Mouse (Mus musculus) liver, embryonic 13.5 days (tissue): ENCODE measurements around the gene Adam23. TPM values are rescaled to one million over a fixed set of nuclear protein-coding genes. Genes with fewer than 3 reads are reported as not detected.

Source experiments
- ATAC-seq: fragments of 200-750 bp; cut with Nextera tagmentation; 2 replicates; pipeline ENCODE4 v1.8.0; 2017; ENCODE audit warnings: low read depth, mild to moderate bottlenecking, moderate number of reproducible peaks, moderate library complexity
- DNase-seq: peaks from one replicate; pipeline ENCODE4 v3.0.0; 2022
- H3K27ac ChIP-seq: fragments of 300-500 bp; sonication (generic); 2 replicates; pipeline ENCODE4 v1.5.1; 2015; ENCODE audit warnings: moderate library complexity, mild to moderate bottlenecking, inconsistent platforms
- H3K27me3 ChIP-seq: fragments of 300-500 bp; sonication (generic); 2 replicates; pipeline ENCODE4 v1.6.1; 2015; ENCODE audit warnings: mild to moderate bottlenecking, inconsistent platforms
- H3K36me3 ChIP-seq: fragments of 300-500 bp; sonication (generic); 2 replicates; pipeline ENCODE4 v1.6.1; 2015; ENCODE audit warnings: mild to moderate bottlenecking, inconsistent platforms
- H3K4me1 ChIP-seq: fragments of 300-500 bp; sonication (generic); replicated peaks from 2 replicates; pipeline ENCODE4 v1.6.1; 2015; ENCODE audit warnings: inconsistent platforms
- H3K4me2 ChIP-seq: fragments of 300-500 bp; sonication (generic); 2 replicates; pipeline ENCODE4 v1.6.1; 2015; ENCODE audit warnings: inconsistent platforms, mild to moderate bottlenecking, moderate library complexity
- H3K4me3 ChIP-seq: fragments of 300-500 bp; sonication (generic); replicated peaks from 2 replicates; pipeline ENCODE4 v1.5.1; 2015; ENCODE audit warnings: mild to moderate bottlenecking, inconsistent platforms
- H3K9ac ChIP-seq: fragments of 300-500 bp; sonication (generic); 2 replicates; pipeline ENCODE4 v1.6.1; 2015; ENCODE audit warnings: mild to moderate bottlenecking, inconsistent platforms
- H3K9me3 ChIP-seq: fragments of 300-500 bp; sonication (generic); replicated peaks from 2 replicates; pipeline ENCODE4 v1.6.1; 2016; ENCODE audit warnings: inconsistent platforms
- WGBS: fragments of 180-500 bp; shearing (Covaris S2); methylation state at CpG from one replicate; pipeline ENCODE4 v1.1.7; 2015; ENCODE audit not compliant: insufficient replicate concordance; 5-methylcytosine and 5-hydroxymethylcytosine counted together
- polyA plus RNA-seq: library from polyadenylated mRNA; unstranded; fragments of >200 nt; fragmentation: Nextera tagmentation; extraction: Ambion mirVana; gene quantifications from 2 replicates; pipeline ENCODE4 v1.2.1, GENCODE M21; 2015

The Adam23 gene
- polyA plus RNA-seq, 1 experiment from 2014 or later: 0.12 TPM

DNA sequence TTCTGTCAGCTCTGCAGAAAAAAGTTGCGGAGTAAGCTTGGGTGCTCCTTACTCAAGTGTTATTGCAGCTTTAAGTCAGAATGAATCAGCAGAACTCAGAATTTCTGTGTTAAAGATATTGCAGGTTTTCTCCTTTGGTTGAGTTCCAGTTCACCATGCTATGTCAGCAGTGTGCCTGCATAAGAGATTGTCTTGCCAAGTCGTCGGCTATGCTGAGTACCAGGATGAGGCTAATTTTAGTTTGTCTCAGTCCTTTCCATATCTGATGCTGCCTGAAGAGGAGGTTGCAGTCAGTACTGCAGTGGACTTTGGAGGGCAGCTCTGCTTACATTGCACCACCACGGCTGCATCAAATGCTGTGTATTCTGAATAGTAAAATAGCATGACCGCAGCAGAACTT lies 33.3 kb downstream of the Adam23 start:
- WGBS: 67% methylated on average over 5 of the region's 5 CpGs
- ATAC-seq (no peak), DNase-seq (no peak)
- no peaks in the 10 kb centered on the region for H3K9me3 ChIP-seq
- H3K9ac ChIP-seq: no peak overlapping the region
- H3K4me2 ChIP-seq: no peak overlapping the region
- H3K27me3 ChIP-seq: no peaks in the 10 kb centered on the region
- no peaks in the 10 kb centered on the region for H3K4me1 ChIP-seq
- H3K4me3 ChIP-seq: no peak overlapping the region
- no peaks in the 10 kb centered on the region for H3K36me3 ChIP-seq
- no peak overlapping the region for H3K27ac ChIP-seq

DNA sequence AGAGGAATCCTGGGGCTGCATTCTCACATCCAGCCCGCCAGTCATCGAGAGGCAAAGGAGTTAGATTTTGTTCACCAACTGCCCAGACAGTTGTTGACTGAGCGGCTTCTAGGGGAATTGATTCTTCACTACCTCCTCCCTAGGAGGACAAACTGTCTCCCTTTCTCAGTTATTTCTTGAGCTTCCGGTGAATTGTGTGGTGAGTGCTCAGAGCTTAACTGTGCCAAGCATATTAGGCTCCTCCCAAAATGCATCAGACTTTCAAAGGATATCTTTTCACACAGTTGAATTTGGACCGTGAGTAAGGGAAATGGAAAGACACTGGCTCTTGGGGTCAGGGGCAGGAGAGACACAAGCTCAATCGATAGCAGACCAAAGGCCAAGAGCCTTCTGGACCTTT lies 39.0 kb downstream of the Adam23 start:
- WGBS: 63% methylated on average over 6 of the region's 6 CpGs

DNA sequence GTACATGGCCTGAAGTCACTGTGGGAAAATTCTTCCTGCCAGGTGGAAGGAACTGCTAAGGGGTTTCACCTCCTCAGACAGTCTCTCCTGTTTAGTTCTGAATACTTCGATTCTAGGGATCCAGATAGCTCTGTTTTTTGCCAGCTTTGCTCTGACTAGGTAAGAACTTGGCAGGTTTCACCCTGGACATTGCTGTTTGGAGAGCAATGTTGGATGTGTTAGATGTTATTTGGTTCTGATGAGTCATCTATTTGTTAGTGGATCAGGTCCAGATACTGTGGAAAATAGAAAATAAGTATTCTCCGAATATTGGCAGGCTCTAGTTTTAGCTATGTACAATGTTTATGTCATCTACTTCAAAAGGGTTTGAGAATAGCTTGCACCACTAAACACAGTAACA lies 41.0 kb downstream of the Adam23 start:
- no peak for DNase-seq

More for the DNA sequence above, 39.0 kb downstream of the Adam23 start:
- Histone ChIP-seq H3K36me3 (no peaks in the 10 kb centered on the region), H3K4me2 (no peak overlapping the region), H3K4me3 (no peak overlapping the region), H3K9ac (no peak overlapping the region), H3K9me3 (no peaks in the 10 kb centered on the region), H3K27me3 (no peaks in the 10 kb centered on the region), H3K4me1 (no peaks in the 10 kb centered on the region), H3K27ac (no peak overlapping the region)
- ATAC-seq: no peak
- no peak for DNase-seq

DNA sequence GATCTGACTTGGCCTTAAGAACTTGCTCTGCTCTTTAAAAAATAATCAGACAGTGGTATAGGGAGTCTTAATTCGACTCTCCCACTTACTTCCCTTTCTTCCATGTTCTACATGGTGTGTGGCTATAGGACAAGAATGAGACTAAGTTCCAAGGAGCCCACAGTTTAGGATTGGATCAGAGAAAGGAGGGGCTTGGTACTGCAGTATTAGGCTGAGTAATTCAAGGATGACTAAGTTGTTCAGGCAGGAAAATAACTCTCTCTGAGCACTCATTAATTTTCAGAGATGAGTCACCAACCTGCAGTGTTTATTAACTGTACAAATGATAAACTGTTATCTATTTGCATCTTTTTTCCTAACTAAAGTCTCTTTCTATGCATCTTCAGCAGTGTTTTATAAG lies 45.3 kb downstream of the Adam23 start:
- no peaks in the 10 kb centered on the region for H3K4me1 ChIP-seq
- DNase-seq (no peak), ATAC-seq (no peak)
- H3K27ac ChIP-seq: no peak overlapping the region
- no peak overlapping the region for H3K9ac ChIP-seq
- no peaks in the 10 kb centered on the region for H3K9me3 ChIP-seq
- no peaks in the 10 kb centered on the region for H3K27me3 ChIP-seq
- H3K4me3 ChIP-seq: no peak overlapping the region
- no peaks in the 10 kb centered on the region for H3K36me3 ChIP-seq
- WGBS: 17% methylated on average over 1 of the region's 1 CpGs
- H3K4me2 ChIP-seq: no peak overlapping the region

More for the DNA sequence above, 41.0 kb downstream of the Adam23 start:
- Histone ChIP-seq H3K4me3 (no peak overlapping the region), H3K4me1 (no peaks in the 10 kb centered on the region), H3K4me2 (no peak overlapping the region), H3K36me3 (no peaks in the 10 kb centered on the region), H3K9me3 (no peaks in the 10 kb centered on the region), H3K27ac (no peak overlapping the region), H3K9ac (no peak overlapping the region), H3K27me3 (no peaks in the 10 kb centered on the region)
- 43% methylated on average over 2 of the region's 2 CpGs for WGBS
- no peak for ATAC-seq

DNA sequence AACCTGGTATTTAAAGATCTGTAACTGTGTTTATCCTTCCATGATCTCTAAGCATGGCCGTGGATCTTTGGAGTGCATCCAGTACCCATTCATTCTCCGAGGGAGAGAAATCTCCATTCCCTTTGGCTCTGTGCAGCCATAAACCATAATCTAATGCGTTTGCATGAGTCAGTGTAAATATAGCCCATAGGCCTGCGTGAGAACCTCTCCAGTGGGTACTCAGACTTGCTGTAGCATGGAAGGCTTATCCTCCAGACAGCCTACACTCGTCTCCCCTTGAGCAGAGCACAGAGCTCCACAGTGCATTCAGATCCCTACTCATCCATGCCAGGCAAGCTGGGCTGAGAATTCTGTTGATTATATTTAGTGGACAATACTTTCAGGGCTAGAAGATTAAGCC lies 47.6 kb downstream of the Adam23 start:
- 52% methylated on average over 5 of the region's 5 CpGs for WGBS
- no peak overlapping the region for H3K4me3 ChIP-seq

DNA sequence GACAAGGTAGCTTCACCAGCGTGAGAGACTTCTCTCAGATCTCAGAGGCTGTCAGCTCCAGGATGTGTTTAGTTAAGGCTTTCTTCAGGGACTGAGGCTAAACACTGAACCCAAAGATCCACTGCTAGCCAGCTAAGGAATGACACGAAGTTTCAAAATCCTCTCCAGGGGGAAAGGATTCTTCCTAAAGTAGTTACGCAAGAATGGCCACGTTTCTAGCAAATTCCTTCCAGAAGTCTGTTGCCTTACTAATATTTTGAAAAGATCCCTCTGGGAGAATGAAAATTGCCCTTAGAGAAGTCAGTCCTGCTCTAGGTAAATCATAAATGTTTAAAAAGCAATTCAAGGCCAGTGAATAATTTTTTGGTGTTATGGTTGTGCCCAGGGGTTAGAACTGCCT lies 61.7 kb downstream of the Adam23 start:
- WGBS: 60% methylated on average over 4 of the region's 4 CpGs

More for the DNA sequence above, 47.6 kb downstream of the Adam23 start:
- no peaks in the 10 kb centered on the region for H3K27me3 ChIP-seq
- no peaks in the 10 kb centered on the region for H3K4me1 ChIP-seq
- no peak overlapping the region for H3K9ac ChIP-seq
- ATAC-seq: no peak
- no peak overlapping the region for H3K27ac ChIP-seq
- H3K4me2 ChIP-seq: no peak overlapping the region
- H3K36me3 ChIP-seq: no peaks in the 10 kb centered on the region
- no peaks in the 10 kb centered on the region for H3K9me3 ChIP-seq
- no peak for DNase-seq

DNA sequence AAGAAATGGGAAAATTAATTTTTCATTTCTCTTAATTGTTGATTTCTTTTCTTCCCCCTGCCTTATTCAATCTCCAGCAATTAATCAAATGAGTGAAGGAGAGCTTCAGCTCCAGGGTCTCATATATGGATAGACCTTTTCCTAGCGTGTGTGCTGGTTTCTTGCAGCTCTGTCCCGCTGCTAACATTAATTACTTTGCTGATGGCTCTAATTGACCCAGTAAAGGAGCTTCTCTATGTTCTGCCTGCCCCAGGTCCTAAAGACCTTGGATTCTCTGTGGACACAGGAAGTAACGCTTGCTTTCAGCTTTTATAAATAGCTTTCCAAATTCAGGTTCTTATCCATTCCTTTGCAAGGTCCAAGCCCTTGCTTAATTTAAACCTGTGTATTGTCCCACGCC lies 63.1 kb downstream of the Adam23 start:
- 41% methylated on average over 4 of the region's 4 CpGs for WGBS
- ATAC-seq: no peak
- H3K27ac ChIP-seq: no peak overlapping the region
- no peak overlapping the region for H3K4me2 ChIP-seq
- H3K36me3 ChIP-seq: no peaks in the 10 kb centered on the region
- H3K9ac ChIP-seq: no peak overlapping the region
- no peak overlapping the region for H3K4me3 ChIP-seq
- DNase-seq: no peak
- no peaks in the 10 kb centered on the region for H3K4me1 ChIP-seq
- H3K9me3 ChIP-seq: no peaks in the 10 kb centered on the region
- H3K27me3 ChIP-seq: no peaks in the 10 kb centered on the region

More for the DNA sequence above, 61.7 kb downstream of the Adam23 start:
- no peaks in the 10 kb centered on the region for H3K27me3 ChIP-seq
- H3K4me3 ChIP-seq: no peak overlapping the region
- H3K27ac ChIP-seq: no peak overlapping the region
- no peak overlapping the region for H3K4me2 ChIP-seq
- no peak overlapping the region for H3K9ac ChIP-seq
- ATAC-seq: no peak
- H3K36me3 ChIP-seq: no peaks in the 10 kb centered on the region
- no peaks in the 10 kb centered on the region for H3K9me3 ChIP-seq
- no peaks in the 10 kb centered on the region for H3K4me1 ChIP-seq
- no peak for DNase-seq

DNA sequence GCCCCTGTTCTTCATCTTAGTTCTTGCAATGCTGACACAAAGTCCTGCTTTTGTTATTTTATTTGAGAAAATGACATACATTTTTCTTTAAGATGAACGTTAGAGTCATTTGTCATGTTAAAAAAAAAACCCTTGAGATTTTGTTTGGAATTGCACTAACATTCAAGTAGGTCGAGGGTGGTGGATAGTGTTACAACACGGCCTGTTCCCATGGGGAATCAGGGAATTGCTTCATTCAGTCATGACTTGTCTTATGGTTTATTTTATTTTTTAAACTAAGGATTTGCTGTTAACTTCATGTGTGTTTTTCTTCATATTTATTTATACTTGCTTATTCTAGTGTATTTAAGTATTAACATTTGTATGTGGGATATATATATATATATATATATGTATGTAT lies 65.7 kb downstream of the Adam23 start:
- Histone ChIP-seq H3K27me3 (no peaks in the 10 kb centered on the region), H3K4me1 (no peaks in the 10 kb centered on the region), H3K4me2 (no peak overlapping the region), H3K27ac (no peak overlapping the region), H3K36me3 (no peaks in the 10 kb centered on the region), H3K4me3 (no peak overlapping the region), H3K9me3 (no peaks in the 10 kb centered on the region), H3K9ac (no peak overlapping the region)
- DNase-seq (no peak), ATAC-seq (no peak)
- 53% methylated on average over 3 of the region's 3 CpGs for WGBS

DNA sequence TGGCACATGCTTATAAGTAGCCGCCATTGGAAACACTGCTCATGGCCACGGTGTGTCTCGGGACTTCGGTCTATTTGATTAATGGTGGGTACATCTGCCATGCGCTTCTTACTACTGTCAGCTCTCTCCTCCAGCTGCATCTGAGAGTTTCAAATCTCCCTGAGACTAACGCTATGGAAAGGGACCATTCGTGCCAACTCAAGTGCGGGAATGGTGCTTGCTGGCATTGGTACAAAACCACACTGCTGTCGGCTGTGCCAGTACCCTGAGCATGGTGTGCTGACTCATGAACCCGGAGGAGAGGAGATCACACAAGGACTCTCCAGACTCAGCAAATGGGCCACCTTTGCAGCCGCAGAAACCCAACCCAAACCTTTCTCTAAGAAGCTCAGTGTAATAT lies 72.1 kb downstream of the Adam23 start:
- no peaks in the 10 kb centered on the region for H3K9me3 ChIP-seq
- H3K4me2 ChIP-seq: no peak overlapping the region
- no peaks in the 10 kb centered on the region for H3K36me3 ChIP-seq
- no peak for DNase-seq
- no peak for ATAC-seq
- H3K27me3 ChIP-seq: no peaks in the 10 kb centered on the region
- WGBS: 73% methylated on average over 11 of the region's 11 CpGs
- H3K4me1 ChIP-seq: no peaks in the 10 kb centered on the region
- H3K27ac ChIP-seq: no peak overlapping the region
- no peak overlapping the region for H3K9ac ChIP-seq
- no peak overlapping the region for H3K4me3 ChIP-seq

DNA sequence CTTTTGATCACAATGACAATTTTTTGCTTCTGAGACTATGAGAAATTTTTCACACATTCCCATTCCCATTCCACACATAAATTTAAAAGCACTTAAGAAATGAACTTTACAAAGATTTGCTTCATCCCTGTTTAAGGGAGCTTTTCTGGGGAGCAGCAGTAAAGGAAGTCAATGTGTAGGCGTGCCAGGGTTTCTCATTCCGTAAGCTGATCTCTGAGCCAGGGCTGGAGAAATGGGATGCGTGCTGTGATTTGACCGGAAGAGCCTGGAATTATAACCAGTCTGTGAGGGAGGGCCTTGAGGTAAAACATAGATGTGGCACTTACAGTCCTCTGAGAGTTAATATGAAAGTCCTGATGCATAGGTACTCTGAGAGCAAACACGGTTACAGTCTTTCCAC lies 73.1 kb downstream of the Adam23 start:
- H3K27me3 ChIP-seq: no peaks in the 10 kb centered on the region
- DNase-seq: no peak
- ATAC-seq: no peak
- no peak overlapping the region for H3K4me3 ChIP-seq
- no peak overlapping the region for H3K9ac ChIP-seq
- H3K4me1 ChIP-seq: no peaks in the 10 kb centered on the region
- H3K36me3 ChIP-seq: no peaks in the 10 kb centered on the region
- 73% methylated on average over 5 of the region's 5 CpGs for WGBS
- no peak overlapping the region for H3K4me2 ChIP-seq
- H3K9me3 ChIP-seq: no peaks in the 10 kb centered on the region
- H3K27ac ChIP-seq: no peak overlapping the region

DNA sequence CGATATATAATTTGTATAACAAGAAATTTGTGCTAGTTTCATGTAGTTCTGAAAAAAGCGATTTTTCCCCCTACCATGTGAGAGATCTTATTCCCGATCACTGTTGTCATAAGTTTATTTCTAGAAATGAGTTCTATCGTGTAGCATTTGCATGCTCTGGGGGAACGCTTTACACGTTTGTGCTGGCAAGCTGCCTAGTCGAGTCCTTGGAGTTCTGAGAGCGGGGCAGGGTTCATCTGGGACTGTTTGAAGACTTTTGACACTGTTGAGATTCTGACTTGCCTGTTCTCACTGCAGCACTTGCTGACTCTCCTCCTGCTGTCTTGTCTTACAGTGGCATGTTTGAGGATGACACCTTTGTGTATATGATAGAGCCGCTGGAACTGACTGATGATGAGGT lies 84.2 kb downstream of the Adam23 start:
- Histone ChIP-seq H3K27me3 (no peaks in the 10 kb centered on the region), H3K4me3 (no peak overlapping the region), H3K4me2 (no peak overlapping the region), H3K27ac (no peak overlapping the region), H3K9me3 (no peaks in the 10 kb centered on the region), H3K9ac (no peak overlapping the region), H3K36me3 (no peaks in the 10 kb centered on the region), H3K4me1 (no peaks in the 10 kb centered on the region)
- DNase-seq (no peak), ATAC-seq (no peak)
- 65% methylated on average over 9 of the region's 9 CpGs for WGBS

DNA sequence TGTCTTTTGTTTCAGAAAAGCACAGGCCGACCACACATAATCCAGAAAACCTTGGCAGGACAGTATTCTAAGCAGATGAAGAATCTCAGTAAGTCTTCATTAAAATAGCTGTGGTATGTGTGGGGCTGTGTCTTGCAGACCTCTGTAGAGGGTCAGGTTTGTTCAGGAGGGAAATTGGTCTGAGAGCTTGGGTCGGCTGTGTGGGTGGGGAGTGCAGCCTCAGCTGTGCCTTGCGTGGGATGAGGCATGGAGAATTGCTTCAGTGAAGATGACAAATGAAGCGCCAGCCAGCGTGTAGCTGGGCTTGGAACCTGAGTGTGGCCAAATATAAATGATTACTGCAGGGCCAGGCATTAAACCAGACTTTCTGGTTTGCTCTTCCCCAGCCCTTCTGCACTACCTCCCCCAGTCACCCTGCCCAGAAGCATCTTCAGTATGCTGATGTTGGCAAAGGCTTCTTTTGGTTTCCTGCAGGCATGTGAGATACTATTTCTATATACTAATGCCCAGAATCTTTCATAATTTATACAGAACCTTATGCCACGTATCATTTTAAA lies 88.7 kb downstream of the Adam23 start:
- ATAC-seq: no peak
- H3K9ac ChIP-seq: no peak overlapping the region

More for the DNA sequence above, 88.7 kb downstream of the Adam23 start:
- Histone ChIP-seq H3K4me1 (no peaks in the 10 kb centered on the region), H3K27me3 (no peaks in the 10 kb centered on the region), H3K27ac (no peak overlapping the region), H3K9me3 (no peaks in the 10 kb centered on the region), H3K36me3 (no peaks in the 10 kb centered on the region), H3K4me2 (no peak overlapping the region), H3K4me3 (no peak overlapping the region)
- no peak for DNase-seq
- WGBS: 55% methylated on average over 6 of the region's 6 CpGs
